Mouse (Mus musculus): ENCODE results near the gene Rhoa. TPM values are rescaled to one million over a fixed set of nuclear protein-coding genes. Genes with fewer than 3 reads are reported as not detected.

Gene Rhoa
- polyA plus RNA-seq, 1 experiment = 187 TPM

- TF ChIP-seq POLR2A (IDR thresholded peaks at IDR 0.05; ENCODE audit: insufficient read depth, low read depth, low read length) (no peak), CTCF (IDR thresholded peaks at IDR 0.05; ENCODE audit: insufficient read depth, low read depth, low read length) (no peak)
- Histone ChIP-seq H3K27ac (ENCODE audit: insufficient read depth, low read depth, low read length) (no peak overlapping the region), H3K4me3 (ENCODE audit: insufficient read depth, low read depth, low read length) (no peak overlapping the region), H3K4me1 (ENCODE audit: control insufficient read depth, insufficient read depth, low read length) (peaks cover 17% of the 10 kb centered on the region)
- WGBS = 29% methylated on average over 5 of the region's 5 CpGs
These were observed 36.4 kb downstream of the Rhoa start for GRCm38 (mm10) chr9:108342301-108342831.

- 90% methylated on average over 3 of the region's 3 CpGs for WGBS
- Histone ChIP-seq H3K27ac (ENCODE audit: insufficient read depth, low read depth, low read length) (no peak overlapping the region), H3K4me3 (ENCODE audit: insufficient read depth, low read depth, low read length) (no peak overlapping the region), H3K4me1 (ENCODE audit: control insufficient read depth, insufficient read depth, low read length) (peaks cover 17% of the 10 kb centered on the region)
- TF ChIP-seq POLR2A (IDR thresholded peaks at IDR 0.05; ENCODE audit: insufficient read depth, low read depth, low read length) (no peak), CTCF (IDR thresholded peaks at IDR 0.05; ENCODE audit: insufficient read depth, low read depth, low read length) (no peak)
These were observed 37.4 kb downstream of the Rhoa start for GRCm38 (mm10) chr9:108343331-108343730.

GRCm38 (mm10) chr9:108343835-108344234 is 37.9 kb downstream of the Rhoa start:
- Histone ChIP-seq H3K4me1 (ENCODE audit: control insufficient read depth, insufficient read depth, low read length) (peaks cover 15% of the 10 kb centered on the region), H3K27ac (ENCODE audit: insufficient read depth, low read depth, low read length) (no peak overlapping the region), H3K4me3 (ENCODE audit: insufficient read depth, low read depth, low read length) (no peak overlapping the region)
- WGBS = 100% methylated on average over 1 of the region's 1 CpGs
- TF ChIP-seq CTCF (IDR thresholded peaks at IDR 0.05; ENCODE audit: insufficient read depth, low read depth, low read length) (no peak), POLR2A (IDR thresholded peaks at IDR 0.05; ENCODE audit: insufficient read depth, low read depth, low read length) (no peak)

GRCm38 (mm10) chr9:108344471-108344870 is 38.5 kb downstream of the Rhoa start:
- H3K27ac ChIP-seq (ENCODE audit: insufficient read depth, low read depth, low read length) = no peak overlapping the region
- peaks cover 19% of the 10 kb centered on the region for H3K4me1 ChIP-seq (ENCODE audit: control insufficient read depth, insufficient read depth, low read length)
- TF ChIP-seq CTCF (IDR thresholded peaks at IDR 0.05; ENCODE audit: insufficient read depth, low read depth, low read length) (no peak), POLR2A (IDR thresholded peaks at IDR 0.05; ENCODE audit: insufficient read depth, low read depth, low read length) (no peak)
- WGBS = 88% methylated on average over 4 of the region's 4 CpGs
- H3K4me3 ChIP-seq (ENCODE audit: insufficient read depth, low read depth, low read length) = no peak overlapping the region

GRCm38 (mm10) chr9:108347024-108347423 is 41.1 kb downstream of the Rhoa start:
- WGBS = 3% methylated on average over 11 of the region's 11 CpGs

GRCm38 (mm10) chr9:108347540-108348289 is 41.8 kb downstream of the Rhoa start, which contains the start of gene Usp4:
Gene Usp4 (plus strand): TSS chr9:108347853.
- Histone ChIP-seq H3K4me3 (ENCODE audit: insufficient read depth, low read depth, low read length) (peak within 1 kb of the TSS; percentile 99), H3K27ac (ENCODE audit: insufficient read depth, low read depth, low read length) (peak within 1 kb of the TSS; percentile 98), H3K4me1 (ENCODE audit: control insufficient read depth, insufficient read depth, low read length) (peaks cover 6% of the 10 kb centered on the region)
- under 1% methylated on average over 75 of the region's 75 CpGs for WGBS
- TF ChIP-seq POLR2A (IDR thresholded peaks at IDR 0.05; ENCODE audit: insufficient read depth, low read depth, low read length) = peak; percentile 92
- TF ChIP-seq CTCF (IDR thresholded peaks at IDR 0.05; ENCODE audit: insufficient read depth, low read depth, low read length) = no peak

More at GRCm38 (mm10) chr9:108347024-108347423, 41.1 kb downstream of the Rhoa start:
- Histone ChIP-seq H3K4me3 (ENCODE audit: insufficient read depth, low read depth, low read length) (peak overlapping the region; percentile 99), H3K27ac (ENCODE audit: insufficient read depth, low read depth, low read length) (peak overlapping the region; percentile 98), H3K4me1 (ENCODE audit: control insufficient read depth, insufficient read depth, low read length) (peaks cover 6% of the 10 kb centered on the region)
- TF ChIP-seq CTCF (IDR thresholded peaks at IDR 0.05; ENCODE audit: insufficient read depth, low read depth, low read length) = no peak
- no peak for TF ChIP-seq POLR2A (IDR thresholded peaks at IDR 0.05; ENCODE audit: insufficient read depth, low read depth, low read length)

- TF ChIP-seq POLR2A (IDR thresholded peaks at IDR 0.05; ENCODE audit: insufficient read depth, low read depth, low read length) = no peak
- peak overlapping the region; percentile 99 for H3K4me3 ChIP-seq (ENCODE audit: insufficient read depth, low read depth, low read length)
- no peak overlapping the region for H3K27ac ChIP-seq (ENCODE audit: insufficient read depth, low read depth, low read length)
- H3K4me1 ChIP-seq (ENCODE audit: control insufficient read depth, insufficient read depth, low read length) = peaks cover 6% of the 10 kb centered on the region
- 3% methylated on average over 14 of the region's 14 CpGs for WGBS
These were observed 42.4 kb downstream of the Rhoa start for GRCm38 (mm10) chr9:108348290-108348680.

GRCm38 (mm10) chr9:108349727-108350126 is 43.8 kb downstream of the Rhoa start:
- Histone ChIP-seq H3K27ac (ENCODE audit: insufficient read depth, low read depth, low read length) (no peak overlapping the region), H3K4me3 (ENCODE audit: insufficient read depth, low read depth, low read length) (no peak overlapping the region), H3K4me1 (ENCODE audit: control insufficient read depth, insufficient read depth, low read length) (peaks cover 6% of the 10 kb centered on the region)
- TF ChIP-seq CTCF (IDR thresholded peaks at IDR 0.05; ENCODE audit: insufficient read depth, low read depth, low read length) (no peak), POLR2A (IDR thresholded peaks at IDR 0.05; ENCODE audit: insufficient read depth, low read depth, low read length) (no peak)
- 90% methylated on average over 4 of the region's 4 CpGs for WGBS

- Histone ChIP-seq H3K4me1 (ENCODE audit: control insufficient read depth, insufficient read depth, low read length) (no peaks in the 10 kb centered on the region), H3K4me3 (ENCODE audit: insufficient read depth, low read depth, low read length) (no peak overlapping the region), H3K27ac (ENCODE audit: insufficient read depth, low read depth, low read length) (no peak overlapping the region)
- no peak for TF ChIP-seq CTCF (IDR thresholded peaks at IDR 0.05; ENCODE audit: insufficient read depth, low read depth, low read length)
- TF ChIP-seq POLR2A (IDR thresholded peaks at IDR 0.05; ENCODE audit: insufficient read depth, low read depth, low read length) = no peak
- 88% methylated on average over 9 of the region's 9 CpGs for whole genome bisulfite sequencing
These were observed 72.3 kb downstream of the Rhoa start for GRCm38 (mm10) chr9:108378234-108378633.
